Mouse (Mus musculus): Measurements from ENCODE around the gene Adam8.

- TF ChIP-seq POLR2A (IDR thresholded peaks at IDR 0.05; ENCODE audit: borderline replicate concordance, control insufficient read depth, low read depth, low read length) (no peak), CTCF (IDR thresholded peaks at IDR 0.05; ENCODE audit: control insufficient read depth, insufficient read depth, low read length) (no peak)
Observed at GRCm38 (mm10) chr7:140007781-140008180, 15.4 kb upstream of the Adam8 start.

Measured in bone marrow, adult 2 months (tissue).